Comparison of ENCODE assay signal across 22 mouse cellular contexts in the genomic region with DNA sequence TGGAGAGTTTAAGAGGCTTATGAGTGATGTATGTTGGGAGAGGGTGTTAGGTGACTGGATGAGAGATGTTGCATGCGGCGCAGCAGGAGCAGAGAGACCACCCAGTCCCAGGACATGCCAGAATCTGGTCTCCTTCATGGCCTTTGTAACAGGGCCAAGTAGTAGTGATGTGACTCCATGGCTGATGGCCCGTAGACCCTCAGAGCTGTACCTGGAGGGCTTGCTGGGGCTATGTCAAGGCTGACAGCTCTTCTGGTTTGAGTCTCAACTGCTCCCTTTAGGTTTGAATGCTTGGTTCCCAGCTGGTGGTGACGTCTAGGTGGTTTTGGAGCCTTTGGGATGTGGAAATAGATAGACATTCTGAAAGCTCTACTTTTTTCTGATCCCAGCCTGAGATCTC. TPM values are rescaled to one million over a fixed set of nuclear protein-coding genes. Genes with fewer than 3 reads are reported as not detected.
"Had no signal": no experiment of that assay in that cellular context is flagged by ENCODE, and none has a peak within 500 bp of the region (broad histone marks: within the 10 kb centered on the region; RNA-seq: fewer than 3 reads in every experiment).

No protein-coding gene starts in this region.

- H3K27ac ChIP-seq: lung, embryonic 15.5 days; macrophage; midbrain, embryonic 13.5 days; midbrain, embryonic 15.5 days; neural tube, embryonic 12.5 days had no signal

- H3K27me3 ChIP-seq: lung, embryonic 15.5 days; midbrain, embryonic 15.5 days; neural tube, embryonic 12.5 days had no signal

- H3K9me3 ChIP-seq: lung, embryonic 15.5 days; midbrain, embryonic 13.5 days; midbrain, embryonic 15.5 days had no signal

- DNase-seq: lung, adult 2 months; lung, postnatal 14 days; lung, postnatal 36 days; retina, postnatal 1 day; right cerebral cortex, postnatal 4 days; spleen, adult 18-20 months; thymus, adult 18-20 months; thymus, postnatal 14 days; thymus, postnatal 36 days had no signal

- H3K9ac ChIP-seq: lung, embryonic 15.5 days; midbrain, embryonic 13.5 days; midbrain, embryonic 15.5 days; neural tube, embryonic 12.5 days had no signal

- H3K36me3 ChIP-seq: lung, embryonic 15.5 days; midbrain, embryonic 13.5 days; midbrain, embryonic 15.5 days; neural tube, embryonic 12.5 days had no signal

- H3K4me1 ChIP-seq: lung, embryonic 15.5 days; midbrain, embryonic 13.5 days; midbrain, embryonic 15.5 days; neural tube, embryonic 12.5 days had no signal

- H3K4me3 ChIP-seq: lung, embryonic 15.5 days; megakaryocyte, embryonic 14.5 days; midbrain, embryonic 13.5 days; midbrain, embryonic 15.5 days; neural tube, embryonic 12.5 days had no signal

RNA-seq across cellular contexts. Expression of gene Dupd1, which starts 15.6 kb away (rescaled TPM):
- total RNA-seq: megakaryocyte progenitor cell, adult 5-6 weeks; monocyte, adult 5-6 weeks had no signal
- polyA plus RNA-seq: lung, embryonic 15.5 days; macrophage; midbrain, embryonic 11.5 days; midbrain, embryonic 15.5 days; neural tube, embryonic 12.5 days; small intestine, adult 2 months; stomach, embryonic 14.5 days had no signal

RNA-seq across cellular contexts. Expression of gene Dusp13, which starts 21.0 kb away (rescaled TPM):
- total RNA-seq: megakaryocyte progenitor cell, adult 5-6 weeks; midbrain, postnatal 0 days; monocyte, adult 5-6 weeks had no signal
- polyA plus RNA-seq: lung, embryonic 15.5 days; midbrain, embryonic 11.5 days; midbrain, embryonic 13.5 days; midbrain, embryonic 15.5 days; midbrain, postnatal 0 days; neural tube, embryonic 14.5 days; stomach, embryonic 14.5 days had no signal
